Mouse (Mus musculus) heart, adult 2 months (tissue): ENCODE measurements at regions not wholly inside any gene's neighbourhood (a gene's known extent, or its start where the extent isn't known, plus 50 kb on each side); places are given as distances from the start of the nearest gene placed in this dataset.

ENCODE experiments used
- DNase-seq, 2 experiments: peaks; one replicate each; pipeline ENCODE4 v3.0.0; 2021
- H3K27ac ChIP-seq: fragments of 200-600 bp; 2 replicates; pipeline ENCODE4 v1.8.1; 2022
- H3K27me3 ChIP-seq: fragments of 200-500 bp; 2 replicates; pipeline ENCODE4 v1.6.1; 2012; ENCODE audit warnings: mild to moderate bottlenecking, low read length, inconsistent platforms, mixed read lengths; ENCODE audit not compliant: control insufficient read depth, insufficient read depth
- H3K36me3 ChIP-seq: fragments of 200-500 bp; 2 replicates; pipeline ENCODE4 v1.6.1; 2012; ENCODE audit warnings: low read length, inconsistent platforms; ENCODE audit not compliant: control insufficient read depth, insufficient read depth
- H3K4me1 ChIP-seq: fragments of 200-500 bp; 2 replicates; pipeline ENCODE4 v1.6.1; 2011; ENCODE audit warnings: low read length; ENCODE audit not compliant: control insufficient read depth, insufficient read depth
- H3K4me3 ChIP-seq: fragments of 200-600 bp; 2 replicates; pipeline ENCODE4 v1.8.1; 2022
- H3K79me2 ChIP-seq: fragments of 200-500 bp; replicated peaks from 2 replicates; pipeline ENCODE4 v1.6.1; 2012; ENCODE audit warnings: mild to moderate bottlenecking, inconsistent platforms, low read length, moderate library complexity, mixed read lengths; ENCODE audit not compliant: control insufficient read depth, insufficient read depth
- H3K9ac ChIP-seq: fragments of 200-500 bp; 2 replicates; pipeline ENCODE4 v1.6.1; 2012; ENCODE audit warnings: low read depth, mild to moderate bottlenecking, control low read depth, inconsistent platforms, low read length, mixed read lengths
- CTCF ChIP-seq: fragments of 200-600 bp; IDR thresholded peaks from 2 replicates; pipeline ENCODE4 v1.8.1; 2022; ENCODE audit warnings: antibody characterized with exemption, mild to moderate bottlenecking, moderate library complexity
- EP300 ChIP-seq: fragments of 200-500 bp; IDR thresholded peaks from 2 replicates; pipeline ENCODE4 v1.6.1; 2011; ENCODE audit warnings: low read depth, low read length, control low read depth; ENCODE audit not compliant: insufficient read depth
- POLR2A ChIP-seq: fragments of 200-500 bp; IDR thresholded peaks from 2 replicates; pipeline ENCODE4 v1.6.1; 2011; ENCODE audit warnings: mild to moderate bottlenecking, low read depth, low read length, control low read depth; ENCODE audit not compliant: insufficient read depth
- WGBS: fragments of 180-500 bp; shearing (Covaris S2); methylation state at CpG from one replicate; pipeline ENCODE4 v1.1.7; 2018; 5-methylcytosine and 5-hydroxymethylcytosine counted together
- intact Hi-C: fragments of 180-260 bp; cut with DNase I; formaldehyde crosslinking; loops from one replicate; pipeline ENCODE4 v1.15.1; 2025

GRCm38 (mm10) chr11:82523200-82523802, 134.6 kb downstream of the Tmem132e start:
- intact Hi-C loops, result no loop called here
- H3K27me3 ChIP-seq, result no peaks in the 10 kb centered on the region
- WGBS, result 46% methylated on average over 4 of the region's 4 CpGs

GRCm38 (mm10) chr11:82521383-82521782, 132.7 kb downstream of the Tmem132e start:
- no peak for DNase-seq
- no peak for TF ChIP-seq CTCF
- no peak for TF ChIP-seq POLR2A
- no peak for TF ChIP-seq EP300
- no peaks in the 10 kb centered on the region for H3K27me3 ChIP-seq
- 49% methylated on average over 9 of the region's 9 CpGs for WGBS
- no peak overlapping the region for H3K9ac ChIP-seq
- no peak overlapping the region for H3K27ac ChIP-seq
- intact Hi-C loops, result no loop called here
- H3K4me1 ChIP-seq, result no peaks in the 10 kb centered on the region
- H3K4me3 ChIP-seq, result no peak overlapping the region
- H3K79me2 ChIP-seq, result no peaks in the 10 kb centered on the region
- no peaks in the 10 kb centered on the region for H3K36me3 ChIP-seq

More at GRCm38 (mm10) chr11:82523200-82523802, 134.6 kb downstream of the Tmem132e start:
- Histone ChIP-seq H3K36me3 (no peaks in the 10 kb centered on the region), H3K79me2 (no peaks in the 10 kb centered on the region), H3K27ac (no peak overlapping the region), H3K4me3 (no peak overlapping the region), H3K4me1 (no peaks in the 10 kb centered on the region), H3K9ac (no peak overlapping the region)
- no peak for TF ChIP-seq CTCF
- no peak for TF ChIP-seq EP300
- no peak for TF ChIP-seq POLR2A
- DNase-seq, result no peak

- TF ChIP-seq POLR2A (no peak), CTCF (no peak), EP300 (no peak)
- WGBS, result 27% methylated on average over 6 of the region's 6 CpGs
- Histone ChIP-seq H3K4me1 (no peaks in the 10 kb centered on the region), H3K4me3 (no peak overlapping the region), H3K27me3 (no peaks in the 10 kb centered on the region), H3K36me3 (no peaks in the 10 kb centered on the region), H3K79me2 (no peaks in the 10 kb centered on the region), H3K27ac (no peak overlapping the region), H3K9ac (no peak overlapping the region)
- intact Hi-C loops, result no loop called here
- no peak for DNase-seq
Observed at GRCm38 (mm10) chr11:82518691-82519090, 130.0 kb downstream of the Tmem132e start.

- DNase-seq, result no peak
- intact Hi-C loops, result no loop called here
- H3K4me1 ChIP-seq, result no peaks in the 10 kb centered on the region
- no peak overlapping the region for H3K9ac ChIP-seq
- TF ChIP-seq EP300 (no peak), CTCF (no peak), POLR2A (no peak)
- H3K79me2 ChIP-seq, result no peaks in the 10 kb centered on the region
- no peaks in the 10 kb centered on the region for H3K27me3 ChIP-seq
- H3K27ac ChIP-seq, result no peak overlapping the region
- WGBS, result 93% methylated on average over 4 of the region's 4 CpGs
- no peaks in the 10 kb centered on the region for H3K36me3 ChIP-seq
- no peak overlapping the region for H3K4me3 ChIP-seq
Observed at GRCm38 (mm10) chr11:82514526-82515144, 125.9 kb downstream of the Tmem132e start.

- Histone ChIP-seq H3K27me3 (no peaks in the 10 kb centered on the region), H3K36me3 (no peaks in the 10 kb centered on the region), H3K4me3 (no peak overlapping the region), H3K79me2 (no peaks in the 10 kb centered on the region), H3K27ac (no peak overlapping the region), H3K9ac (no peak overlapping the region), H3K4me1 (no peaks in the 10 kb centered on the region)
- TF ChIP-seq CTCF (no peak), POLR2A (no peak), EP300 (no peak)
- 64% methylated on average over 13 of the region's 13 CpGs for WGBS
- intact Hi-C loops, result no loop called here
- DNase-seq, result no peak
Observed at GRCm38 (mm10) chr11:82508564-82508963, 119.9 kb downstream of the Tmem132e start.
